Mouse (Mus musculus) myocyte (in vitro differentiated cells): Measurements from ENCODE around the gene Plxnd1. TPM values are rescaled to one million over a fixed set of nuclear protein-coding genes. Genes with fewer than 3 reads are reported as not detected.
A peak's percentile ranks its signal among the peaks of the same experiment; 100 is the strongest.

Source experiments
- H3K27me3 ChIP-seq: one replicate; pipeline ENCODE4 v1.6.1; 2011; ENCODE audit not compliant: control insufficient read depth, insufficient read depth, insufficient read length
- H3K36me3 ChIP-seq: one replicate; pipeline ENCODE4 v1.6.1; 2011; ENCODE audit not compliant: control insufficient read depth, insufficient read depth
- H3K4me2 ChIP-seq: one replicate; pipeline ENCODE4 v1.6.1; 2011; ENCODE audit warnings: low read depth, control low read depth
- H3K4me3 ChIP-seq: one replicate; pipeline ENCODE4 v1.5.1; 2011; ENCODE audit warnings: mild to moderate bottlenecking, control low read depth, moderate library complexity
- H3K79me2 ChIP-seq: one replicate; pipeline ENCODE4 v1.6.1; 2011; ENCODE audit not compliant: control insufficient read depth, insufficient read depth
- H3ac ChIP-seq: one replicate; pipeline ENCODE4 v1.6.1; 2011; ENCODE audit not compliant: control insufficient read depth, insufficient read length
- CEBPB ChIP-seq: IDR thresholded peaks from 2 replicates; pipeline ENCODE4 v1.6.1; 2011; ENCODE audit warnings: mild to moderate bottlenecking, moderate library complexity; ENCODE audit not compliant: poor library complexity, insufficient read depth, severe bottlenecking
- E2F4 ChIP-seq: IDR thresholded peaks from one replicate; pipeline ENCODE4 v1.6.1; 2011; ENCODE audit warnings: mild to moderate bottlenecking, control low read depth, moderate library complexity; ENCODE audit not compliant: insufficient read depth
- MAX ChIP-seq: IDR thresholded peaks from one replicate; pipeline ENCODE4 v1.6.1; 2011; ENCODE audit warnings: low read depth, mild to moderate bottlenecking, control low read depth
- MYOD1 ChIP-seq, 3 experiments: IDR thresholded peaks; one replicate each; pipeline ENCODE4 v1.6.1; 2011; ENCODE audit warnings: control low read depth in 2 of 3, low read depth in 2 of 3, mild to moderate bottlenecking in 2 of 3, moderate library complexity in 1 of 3; ENCODE audit not compliant: insufficient read length in 2 of 3, control insufficient read depth in 1 of 3
- MYOG ChIP-seq, 3 experiments: IDR thresholded peaks; one replicate each; pipeline ENCODE4 v1.6.1; 2011; ENCODE audit warnings: control low read depth in 2 of 3, low read depth in 2 of 3, mild to moderate bottlenecking in 2 of 3; ENCODE audit not compliant: insufficient read length in 2 of 3, control insufficient read depth in 1 of 3, insufficient read depth in 1 of 3
- POLR2A ChIP-seq: IDR thresholded peaks from one replicate; pipeline ENCODE4 v1.6.1; 2011; ENCODE audit warnings: low read depth, mild to moderate bottlenecking, control low read depth, moderate library complexity; ENCODE audit not compliant: insufficient read length
- POLR2AphosphoS2 ChIP-seq: IDR thresholded peaks from one replicate; pipeline ENCODE4 v1.6.1; 2011; ENCODE audit warnings: low read depth, control low read depth; ENCODE audit not compliant: insufficient read length
- REST ChIP-seq: IDR thresholded peaks from one replicate; pipeline ENCODE4 v1.6.1; 2011; ENCODE audit warnings: mild to moderate bottlenecking, control low read depth, moderate library complexity; ENCODE audit not compliant: insufficient read depth, insufficient read length
- SRF ChIP-seq: IDR thresholded peaks from one replicate; pipeline ENCODE4 v1.6.1; 2011; ENCODE audit warnings: low read depth; ENCODE audit not compliant: control insufficient read depth, insufficient read length
- TCF12 ChIP-seq: IDR thresholded peaks from one replicate; pipeline ENCODE4 v1.6.1; 2011; ENCODE audit warnings: mild to moderate bottlenecking, control low read depth; ENCODE audit not compliant: poor library complexity, insufficient read depth, severe bottlenecking
- TCF3 ChIP-seq: IDR thresholded peaks from one replicate; pipeline ENCODE4 v1.6.1; 2011; ENCODE audit warnings: low read depth, control low read depth; ENCODE audit not compliant: insufficient read length
- USF1 ChIP-seq: IDR thresholded peaks from one replicate; pipeline ENCODE4 v1.6.1; 2011; ENCODE audit warnings: low read depth, mild to moderate bottlenecking, control low read depth, moderate library complexity
- polyA plus RNA-seq: library from polyadenylated mRNA; unstranded; fragments of >200 nt; fragmentation: generic; extraction: Trizol; gene quantifications from one replicate; pipeline ENCODE4 v1.2.1, GENCODE M21; 2012; ENCODE audit warnings: missing spikeins

Plxnd1 gene
- polyA plus RNA-seq, 1 experiment = 39.4 TPM

DNA sequence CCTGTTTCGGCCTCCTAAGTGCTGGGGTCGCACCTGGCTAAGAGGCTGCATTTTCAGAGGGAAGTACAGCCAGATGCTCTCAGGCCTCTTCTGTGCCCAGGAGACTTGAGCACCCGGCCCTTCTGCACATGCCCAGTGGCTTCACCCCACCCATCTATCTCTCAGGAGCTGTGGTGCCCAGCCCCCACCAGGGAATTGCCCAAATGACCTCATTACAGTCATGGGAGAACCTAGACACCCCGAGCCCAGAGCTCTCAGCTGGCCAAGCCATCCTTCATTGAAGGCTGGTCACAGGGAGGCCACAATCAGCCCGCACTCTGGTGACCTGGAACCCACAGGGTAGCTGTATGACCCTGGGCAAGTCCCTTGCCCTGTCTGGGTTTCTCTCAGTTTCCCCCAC lies 5.8 kb downstream of the Plxnd1 start:
- H3ac ChIP-seq = no peak overlapping the region
- no peaks in the 10 kb centered on the region for H3K36me3 ChIP-seq
- no peaks in the 10 kb centered on the region for H3K27me3 ChIP-seq
- H3K4me3 ChIP-seq = no peak overlapping the region
- peak overlapping the region; percentile 87 for H3K4me2 ChIP-seq
- H3K79me2 ChIP-seq = peaks cover 47% of the 10 kb centered on the region
- TF ChIP-seq POLR2AphosphoS2 (no peak), POLR2A (no peak), MYOD1 (IDR thresholded peaks at IDR 0.05; ENCODE audit: control insufficient read depth in 1 of 3, insufficient read length in 2 of 3, low read depth in 2 of 3) (no peak), TCF3 (no peak), USF1 (no peak), CEBPB (no peak), SRF (no peak), E2F4 (no peak), MAX (no peak), MYOG (IDR thresholded peaks at IDR 0.05; ENCODE audit: control insufficient read depth in 1 of 3, insufficient read depth in 1 of 3, insufficient read length in 2 of 3, low read depth in 2 of 3) (no peak), REST (no peak), TCF12 (no peak)

DNA sequence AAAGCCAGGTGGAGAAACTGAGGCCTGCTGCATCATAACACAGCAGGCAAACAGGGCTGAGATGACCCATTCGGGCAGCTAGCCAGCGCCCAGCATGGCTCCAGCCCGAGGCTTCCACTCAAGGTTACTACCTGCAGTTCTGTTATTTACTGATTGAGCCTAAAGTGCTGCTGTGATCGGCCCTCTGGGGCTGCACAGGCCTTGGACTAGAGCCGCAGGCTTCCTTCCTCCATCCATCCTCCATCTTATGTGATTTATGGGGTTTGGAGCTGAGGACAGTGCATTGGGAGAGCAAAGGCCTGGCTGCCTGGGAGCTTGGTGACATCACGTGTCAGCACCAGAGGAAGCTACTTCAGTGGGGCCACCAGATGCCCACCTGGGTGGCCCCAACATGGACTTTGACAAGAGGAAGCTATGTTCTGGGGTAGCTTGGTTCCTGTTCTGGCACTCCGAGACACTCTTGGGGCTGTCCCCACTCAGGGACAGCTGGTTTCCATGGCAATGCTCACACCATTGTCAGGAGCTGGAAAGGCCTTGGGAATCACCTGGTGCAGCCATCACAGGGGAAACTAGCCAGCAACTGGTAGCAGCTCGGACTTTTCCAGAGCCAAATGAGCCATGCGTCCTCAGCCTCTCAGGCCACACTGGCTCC lies 7.6 kb downstream of the Plxnd1 start:
- Histone ChIP-seq H3K4me3 (no peak overlapping the region), H3ac (no peak overlapping the region), H3K36me3 (no peaks in the 10 kb centered on the region), H3K79me2 (peaks cover 30% of the 10 kb centered on the region), H3K27me3 (no peaks in the 10 kb centered on the region), H3K4me2 (no peak overlapping the region)
- TF ChIP-seq TCF3 (no peak), MYOD1 (IDR thresholded peaks at IDR 0.05; ENCODE audit: control insufficient read depth in 1 of 3, insufficient read length in 2 of 3, low read depth in 2 of 3) (no peak), USF1 (no peak), MAX (no peak), POLR2AphosphoS2 (no peak)

DNA sequence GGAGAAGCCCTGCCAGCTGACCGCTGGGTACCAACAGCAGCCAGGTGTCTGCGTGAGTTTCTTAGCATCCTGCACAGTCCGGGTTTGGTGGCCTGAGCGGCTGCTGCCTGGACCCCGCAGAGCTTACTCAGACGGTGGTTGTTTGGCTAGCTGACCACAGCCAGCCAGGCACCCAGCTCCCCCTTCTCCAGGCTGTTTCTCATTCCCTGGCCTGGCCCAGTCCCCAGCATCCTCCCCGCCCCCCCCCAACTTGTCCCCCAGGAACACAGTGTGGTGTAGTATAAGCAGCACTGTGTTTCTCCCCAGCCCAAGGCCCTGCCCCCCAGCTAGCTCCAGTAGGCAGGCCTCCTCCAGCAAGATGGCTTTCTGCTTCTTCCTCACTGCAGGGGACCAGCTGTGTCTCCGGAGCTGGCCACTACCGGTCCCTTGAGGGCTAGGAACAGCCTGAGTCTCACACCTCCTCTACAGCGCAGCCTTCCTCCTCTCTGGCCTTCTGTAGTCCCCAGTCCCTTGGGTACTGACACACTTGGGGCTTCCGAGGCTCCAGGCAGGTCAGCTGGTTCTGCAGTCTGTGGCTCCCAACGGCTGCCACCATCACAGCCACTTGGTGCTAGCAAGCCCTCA lies 8.2 kb downstream of the Plxnd1 start:
- Histone ChIP-seq H3K36me3 (no peaks in the 10 kb centered on the region), H3K4me2 (no peak overlapping the region), H3K79me2 (peaks cover 30% of the 10 kb centered on the region), H3K4me3 (no peak overlapping the region), H3ac (no peak overlapping the region), H3K27me3 (no peaks in the 10 kb centered on the region)
- TF ChIP-seq E2F4 (no peak), MYOD1 (IDR thresholded peaks at IDR 0.05; ENCODE audit: control insufficient read depth in 1 of 3, insufficient read length in 2 of 3, low read depth in 2 of 3) (peak in 1 of 3 experiments; percentile 22), MYOG (IDR thresholded peaks at IDR 0.05; ENCODE audit: control insufficient read depth in 1 of 3, insufficient read depth in 1 of 3, insufficient read length in 2 of 3, low read depth in 2 of 3) (peak in 1 of 3 experiments; percentile 12)

DNA sequence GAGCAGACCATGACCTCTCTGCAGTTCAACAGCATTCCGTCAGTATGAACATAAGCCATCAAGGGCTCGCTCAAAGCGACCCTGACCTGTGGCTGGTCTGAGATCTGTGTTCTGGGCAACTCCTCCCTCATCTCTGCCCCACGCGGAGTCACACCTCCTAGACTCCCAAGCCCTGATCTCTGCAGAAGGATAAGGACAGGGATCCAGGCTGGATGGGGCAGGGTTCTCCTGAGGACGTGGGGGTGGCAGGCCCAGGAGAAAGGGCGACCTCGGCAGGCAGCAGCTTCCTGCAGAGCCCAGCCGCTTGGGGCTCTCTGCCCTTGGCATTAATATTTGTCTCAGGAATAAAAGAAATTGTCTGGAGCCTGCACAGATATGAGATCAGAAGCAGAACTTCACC lies 9.2 kb downstream of the Plxnd1 start:
- Histone ChIP-seq H3ac (no peak overlapping the region), H3K27me3 (no peaks in the 10 kb centered on the region), H3K4me2 (no peak overlapping the region), H3K4me3 (no peak overlapping the region), H3K36me3 (no peaks in the 10 kb centered on the region), H3K79me2 (peaks cover 24% of the 10 kb centered on the region)
- TF ChIP-seq USF1 (no peak), POLR2A (no peak), MYOD1 (IDR thresholded peaks at IDR 0.05; ENCODE audit: control insufficient read depth in 1 of 3, insufficient read length in 2 of 3, low read depth in 2 of 3) (no peak), POLR2AphosphoS2 (no peak), TCF3 (no peak), TCF12 (no peak), MAX (no peak), MYOG (IDR thresholded peaks at IDR 0.05; ENCODE audit: control insufficient read depth in 1 of 3, insufficient read depth in 1 of 3, insufficient read length in 2 of 3, low read depth in 2 of 3) (no peak), CEBPB (no peak), E2F4 (no peak), REST (no peak), SRF (no peak)

DNA sequence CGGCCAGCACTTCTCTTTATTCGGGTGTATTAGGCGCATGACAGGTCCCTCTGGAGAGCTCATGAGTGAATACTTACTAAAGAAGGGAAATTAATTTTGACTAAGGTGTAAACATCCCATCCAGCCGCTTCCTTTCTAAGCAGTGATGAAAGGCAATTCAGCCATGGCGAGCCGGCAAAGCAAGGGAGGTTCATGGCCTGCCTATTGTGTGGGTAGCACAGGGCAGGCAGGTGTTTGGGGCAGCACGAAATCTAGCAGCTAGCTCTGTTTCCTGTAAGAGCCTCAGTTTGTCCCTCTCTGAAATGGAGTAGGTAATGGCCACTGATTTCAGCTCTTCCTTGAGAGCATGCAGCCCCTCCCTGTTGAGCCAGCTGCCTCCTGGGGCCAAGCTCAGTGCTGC lies 10.2 kb downstream of the Plxnd1 start:
- H3K27me3 ChIP-seq = no peaks in the 10 kb centered on the region
- H3K36me3 ChIP-seq = no peaks in the 10 kb centered on the region
- H3K79me2 ChIP-seq = peaks cover 15% of the 10 kb centered on the region
- H3K4me2 ChIP-seq = no peak overlapping the region
- TF ChIP-seq POLR2A (no peak), MYOG (IDR thresholded peaks at IDR 0.05; ENCODE audit: control insufficient read depth in 1 of 3, insufficient read depth in 1 of 3, insufficient read length in 2 of 3, low read depth in 2 of 3) (no peak), POLR2AphosphoS2 (no peak), CEBPB (no peak), TCF12 (no peak), USF1 (no peak), SRF (no peak), MAX (no peak), E2F4 (no peak), MYOD1 (IDR thresholded peaks at IDR 0.05; ENCODE audit: control insufficient read depth in 1 of 3, insufficient read length in 2 of 3, low read depth in 2 of 3) (no peak), REST (no peak), TCF3 (no peak)
- no peak overlapping the region for H3ac ChIP-seq
- H3K4me3 ChIP-seq = no peak overlapping the region
